Mouse (Mus musculus): ENCODE measurements around the gene BC005537.
"Not testable (repeated sequence)": the region's sequence is repeated elsewhere in the genome, so short reads cannot be mapped to it uniquely, and the experiment has no call there.

Gene BC005537

GRCm38 (mm10) chr13:24799925-24800673 is 1.4 kb upstream of the BC005537 start:
- peak; percentile 31 to 36 for DNase-seq (ENCODE audit: low spot score in 2 of 2)

GRCm38 (mm10) chr13:24800674-24801307 is 666 bp upstream of the BC005537 start:
- peak; percentile 81 to 88 for DNase-seq (ENCODE audit: low spot score in 2 of 2)

- DNase-seq (ENCODE audit: low spot score in 2 of 2): peak in 1 of 2 experiments; percentile 14
Measured at GRCm38 (mm10) chr13:24802131-24802691, 754 bp downstream of the BC005537 start.

- no peak for DNase-seq (ENCODE audit: low spot score in 2 of 2)
Measured at GRCm38 (mm10) chr13:24803196-24803595, 1.7 kb downstream of the BC005537 start.

- DNase-seq (ENCODE audit: low spot score in 2 of 2): no peak
Measured at GRCm38 (mm10) chr13:24806079-24806478, 4.6 kb downstream of the BC005537 start.

GRCm38 (mm10) chr13:24812521-24812920 is 11.1 kb downstream of the BC005537 start:
- no peak for DNase-seq (ENCODE audit: low spot score in 2 of 2)

GRCm38 (mm10) chr13:24814616-24815015 is 13.2 kb downstream of the BC005537 start:
- no peak for DNase-seq (ENCODE audit: low spot score in 2 of 2)

GRCm38 (mm10) chr13:24816125-24817092 is 15.0 kb downstream of the BC005537 start:
- DNase-seq (ENCODE audit: low spot score in 2 of 2): no peak

- DNase-seq (ENCODE audit: low spot score in 2 of 2): no peak
Measured at GRCm38 (mm10) chr13:24819931-24820330, 18.5 kb downstream of the BC005537 start.

GRCm38 (mm10) chr13:24822663-24823343 is 21.3 kb downstream of the BC005537 start:
- DNase-seq (ENCODE audit: low spot score in 2 of 2): no peak

GRCm38 (mm10) chr13:24824647-24825046 is 23.2 kb downstream of the BC005537 start:
- peak in 1 of 2 experiments; percentile 3 for DNase-seq (ENCODE audit: low spot score in 2 of 2)

GRCm38 (mm10) chr13:24825587-24825986 is 24.1 kb downstream of the BC005537 start:
- DNase-seq (ENCODE audit: low spot score in 2 of 2): no peak

GRCm38 (mm10) chr13:24826116-24826515 is 24.7 kb downstream of the BC005537 start:
- no peak for DNase-seq (ENCODE audit: low spot score in 2 of 2)

GRCm38 (mm10) chr13:24830756-24831352 is 29.4 kb downstream of the BC005537 start:
- no peak for DNase-seq (ENCODE audit: low spot score in 2 of 2)

- DNase-seq (ENCODE audit: low spot score in 2 of 2): peak; percentile 84 to 88
Measured at GRCm38 (mm10) chr13:24831353-24832130, 30.1 kb downstream of the BC005537 start, which contains the start of the genes Acot13 and Tdp2. TSS of gene Acot13 (minus strand) at chr13:24831540. TSS of gene Tdp2 (plus strand) at chr13:24831679.

- DNase-seq (ENCODE audit: low spot score in 2 of 2): no peak
Measured at GRCm38 (mm10) chr13:24832131-24832810, 30.8 kb downstream of the BC005537 start.

GRCm38 (mm10) chr13:24832811-24833155 is 31.3 kb downstream of the BC005537 start:
- no peak for DNase-seq (ENCODE audit: low spot score in 2 of 2)

- not testable (repeated sequence) for DNase-seq (ENCODE audit: low spot score in 2 of 2)
Measured at GRCm38 (mm10) chr13:24837765-24838164, 36.3 kb downstream of the BC005537 start.

- DNase-seq (ENCODE audit: low spot score in 2 of 2): no peak
Measured at GRCm38 (mm10) chr13:24839831-24840230, 38.4 kb downstream of the BC005537 start.
